ENCODE assay signal across 13 mouse cellular contexts in the genomic region with DNA sequence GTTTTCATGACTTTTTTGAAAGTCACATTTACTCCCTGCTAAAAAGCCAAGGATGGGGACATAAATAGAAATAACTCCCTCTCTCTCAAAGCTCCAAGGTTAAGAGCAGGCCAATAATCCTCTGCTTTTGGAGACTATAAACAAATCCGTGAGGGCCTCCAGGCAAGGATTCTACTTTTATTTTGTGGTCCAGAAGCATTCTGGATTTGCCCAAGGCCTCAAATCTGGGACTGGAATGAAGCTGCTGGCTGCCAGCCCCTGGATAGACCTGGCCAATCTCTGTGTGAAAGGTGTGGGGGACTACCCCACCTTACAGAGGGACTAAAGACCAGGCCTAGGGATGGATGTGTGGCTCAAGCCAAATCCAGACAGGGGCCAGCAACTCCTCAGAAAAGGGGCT. TPM values are rescaled to one million over a fixed set of nuclear protein-coding genes. Genes with fewer than 3 reads are reported as not detected.
A peak's percentile ranks its signal among the peaks of the same experiment; 100 is the strongest.
DNase-seq lines count a peak whose midpoint lies in the region; ATAC-seq and TF ChIP-seq lines count a peak whose summit lies in the region.
"Had no signal": no experiment of that assay in that cellular context is flagged by ENCODE, and none has a peak within 500 bp of the region (broad histone marks: within the 10 kb centered on the region; RNA-seq: fewer than 3 reads in every experiment).

No protein-coding gene starts in this region.

- DNase-seq in gastrocnemius, adult 2 months: no peak
- DNase-seq in gastrocnemius, postnatal 4 days (ENCODE audit: low spot score in 2 of 2): no peak
- no peak for DNase-seq in kidney, adult 8-10 months
- no peak for DNase-seq in right cerebral cortex, postnatal 36 days (ENCODE audit: low spot score in 2 of 2)
- DNase-seq: adrenal gland, postnatal 14 days; B cell, adult 2 months; cerebellum, postnatal 25 days; spleen, adult 18-20 months had no signal

- TF ChIP-seq CTCF in gastrocnemius, adult 2 months (IDR thresholded peaks at IDR 0.05): no peak

- H3K27me3 ChIP-seq in kidney, embryonic 15.5 days: 0 out of 2 replicates have a peak, but pooled peaks cover 9% of the 10 kb centered on the region
- H3K27me3 ChIP-seq in hindbrain, embryonic 12.5 days: no peaks in the 10 kb centered on the region
- H3K27me3 ChIP-seq in limb, embryonic 13.5 days: peaks cover 28% of the 10 kb centered on the region
- H3K27me3 ChIP-seq: forebrain, embryonic 12.5 days had no signal

- H3K4me3 ChIP-seq in gastrocnemius, adult 2 months: no peak overlapping the region
- no peak overlapping the region for H3K4me3 ChIP-seq in kidney, embryonic 15.5 days (replicated peaks)
- no peak overlapping the region for H3K4me3 ChIP-seq in hindbrain, embryonic 12.5 days
- no peak overlapping the region for H3K4me3 ChIP-seq in limb, embryonic 13.5 days
- H3K4me3 ChIP-seq: forebrain, embryonic 12.5 days had no signal

- peak overlapping the region; percentile 73 for H3K27ac ChIP-seq in gastrocnemius, adult 2 months
- peak overlapping the region; percentile 82 for H3K27ac ChIP-seq in kidney, embryonic 15.5 days
- H3K27ac ChIP-seq in hindbrain, embryonic 12.5 days: peak overlapping the region; percentile 86
- 0 out of 2 replicates have a peak overlapping the region, but pooled peaks have one; percentile 39 for H3K27ac ChIP-seq in limb, embryonic 13.5 days
- H3K27ac ChIP-seq: forebrain, embryonic 12.5 days; macrophage had no signal

- peaks cover 27% of the 10 kb centered on the region for H3K4me1 ChIP-seq in kidney, embryonic 15.5 days
- peaks cover 23% of the 10 kb centered on the region for H3K4me1 ChIP-seq in hindbrain, embryonic 12.5 days
- H3K4me1 ChIP-seq in limb, embryonic 13.5 days: peaks cover 45% of the 10 kb centered on the region

- intact Hi-C loops in gastrocnemius, adult 2 months (cut with DNase I): no loop called here

- H3K4me2 ChIP-seq in kidney, embryonic 15.5 days: no peak overlapping the region
- no peak overlapping the region for H3K4me2 ChIP-seq in hindbrain, embryonic 12.5 days (replicated peaks)
- no peak overlapping the region for H3K4me2 ChIP-seq in limb, embryonic 13.5 days (replicated peaks)
- H3K4me2 ChIP-seq: forebrain, embryonic 12.5 days had no signal

- H3K9me3 ChIP-seq in kidney, embryonic 15.5 days (replicated peaks): no peaks in the 10 kb centered on the region
- H3K9me3 ChIP-seq in hindbrain, embryonic 12.5 days (replicated peaks): no peaks in the 10 kb centered on the region
- H3K9me3 ChIP-seq in limb, embryonic 13.5 days: peaks cover 6% of the 10 kb centered on the region
- H3K9me3 ChIP-seq: forebrain, embryonic 12.5 days had no signal

- H3K9ac ChIP-seq in kidney, embryonic 15.5 days: no peak overlapping the region
- no peak overlapping the region for H3K9ac ChIP-seq in hindbrain, embryonic 12.5 days
- no peak overlapping the region for H3K9ac ChIP-seq in limb, embryonic 13.5 days
- H3K9ac ChIP-seq: forebrain, embryonic 12.5 days had no signal

- no peaks in the 10 kb centered on the region for H3K36me3 ChIP-seq in kidney, embryonic 15.5 days
- no peaks in the 10 kb centered on the region for H3K36me3 ChIP-seq in hindbrain, embryonic 12.5 days
- no peaks in the 10 kb centered on the region for H3K36me3 ChIP-seq in limb, embryonic 13.5 days
- H3K36me3 ChIP-seq: forebrain, embryonic 12.5 days had no signal

- ATAC-seq in kidney, embryonic 15.5 days (replicated peaks; ENCODE audit: low FRiP score): no peak
- ATAC-seq in hindbrain, embryonic 12.5 days (ENCODE audit: low FRiP score): no peak
- ATAC-seq in limb, embryonic 13.5 days (ENCODE audit: low FRiP score, low read depth): no peak

- 62% methylated on average over 1 of the region's 1 CpGs for whole genome bisulfite sequencing in kidney, embryonic 15.5 days
- WGBS in hindbrain, embryonic 12.5 days: 68% methylated on average over 1 of the region's 1 CpGs
- WGBS in limb, embryonic 13.5 days: 42% methylated on average over 1 of the region's 1 CpGs

RNA-seq across cellular contexts. Expression of a gene that starts 54.1 kb away (rescaled TPM):
- total RNA-seq in gastrocnemius, adult 2 months (2021): 10 to 100 TPM in 1 of 2 experiments, 1 to 10 TPM in 1; 8.8 to 13.0 TPM
- 10 to 100 TPM; 10.3 to 13.9 TPM for total RNA-seq in gastrocnemius, postnatal 4 days (2021)
- polyA plus RNA-seq in kidney, embryonic 15.5 days (2015; fragmentation: Nextera tagmentation; extraction: Ambion mirVana): 26.2 TPM in 2 replicates
- polyA plus RNA-seq in hindbrain, embryonic 12.5 days (2016; fragmentation: Nextera tagmentation; extraction: Ambion mirVana): 18.2 and 22.3 TPM in 2 replicates
- polyA plus RNA-seq in limb, embryonic 13.5 days (2015; fragmentation: Nextera tagmentation; extraction: Ambion mirVana): 21.0 and 24.2 TPM in 2 replicates
